ENCODE assay signal across 21 mouse cellular contexts in genomic region chr12:112654076-112654475, GRCm38 (mm10). TPM values are rescaled to one million over a fixed set of nuclear protein-coding genes. Genes with fewer than 3 reads are reported as not detected.
A peak's percentile ranks its signal among the peaks of the same experiment; 100 is the strongest.
DNase-seq lines count a peak whose midpoint lies in the region; ATAC-seq and TF ChIP-seq lines count a peak whose summit lies in the region.
"Had no signal": no experiment of that assay in that cellular context is flagged by ENCODE, and none has a peak within 500 bp of the region (broad histone marks: within the 10 kb centered on the region; RNA-seq: fewer than 3 reads in every experiment).

No protein-coding gene starts in this region.

- H3K27ac ChIP-seq in heart, embryonic 11.5 days (ENCODE audit: low read depth, low read length): peak overlapping the region; percentile 77
- peak overlapping the region; percentile 40; the same call in 1 of the 2 replicates for H3K27ac ChIP-seq in hindbrain, embryonic 12.5 days
- no peak overlapping the region for H3K27ac ChIP-seq in hindbrain, embryonic 11.5 days (ENCODE audit: low read depth, low read length)
- H3K27ac ChIP-seq in limb, embryonic 15.5 days: peak overlapping the region; percentile 14; the same call in 1 of the 2 replicates
- H3K27ac ChIP-seq in limb, embryonic 10.5 days: no peak overlapping the region
- peak overlapping the region; percentile 7; the same call in 1 of the 2 replicates for H3K27ac ChIP-seq in intestine, postnatal 0 days (ENCODE audit: low read depth, low read length)
- H3K27ac ChIP-seq: forebrain, embryonic 10.5 days; gastrocnemius, adult 2 months; layer of hippocampus, adult 2 months had no signal

- peak overlapping the region; percentile 28; the same call in 1 of the 2 replicates for H3K9ac ChIP-seq in heart, embryonic 11.5 days (ENCODE audit: low read depth, low read length)
- H3K9ac ChIP-seq in hindbrain, embryonic 12.5 days: 0 out of 2 replicates have a peak overlapping the region, but pooled peaks have one; percentile 18
- H3K9ac ChIP-seq in hindbrain, embryonic 11.5 days (ENCODE audit: low read depth, low read length): no peak overlapping the region
- no peak overlapping the region for H3K9ac ChIP-seq in limb, embryonic 15.5 days
- no peak overlapping the region for H3K9ac ChIP-seq in intestine, postnatal 0 days (ENCODE audit: low read depth, low read length)

- H3K4me1 ChIP-seq in heart, embryonic 11.5 days (ENCODE audit: control insufficient read depth, insufficient read depth, low read length): peaks cover 20% of the 10 kb centered on the region
- H3K4me1 ChIP-seq in hindbrain, embryonic 12.5 days: peaks cover 10% of the 10 kb centered on the region; the same call in 1 of the 2 replicates
- peaks cover 2% of the 10 kb centered on the region for H3K4me1 ChIP-seq in hindbrain, embryonic 11.5 days (replicated peaks; ENCODE audit: control insufficient read depth, insufficient read depth, low read length)
- H3K4me1 ChIP-seq in limb, embryonic 15.5 days: peaks cover 13% of the 10 kb centered on the region; the same call in 1 of the 2 replicates
- H3K4me1 ChIP-seq in limb, embryonic 10.5 days: no peaks in the 10 kb centered on the region
- H3K4me1 ChIP-seq in intestine, postnatal 0 days (replicated peaks; ENCODE audit: control insufficient read depth, insufficient read depth, low read length): no peaks in the 10 kb centered on the region

- 93% methylated on average over 5 of the region's 5 CpGs for WGBS in heart, embryonic 11.5 days (ENCODE audit: insufficient replicate concordance)
- WGBS in hindbrain, embryonic 12.5 days: 87% methylated on average over 5 of the region's 5 CpGs
- WGBS in hindbrain, embryonic 11.5 days: 91% methylated on average over 5 of the region's 5 CpGs
- WGBS in limb, embryonic 15.5 days: 86% methylated on average over 5 of the region's 5 CpGs
- WGBS in limb, embryonic 10.5 days: 91% methylated on average over 5 of the region's 5 CpGs
- WGBS in intestine, postnatal 0 days: 76% methylated on average over 5 of the region's 5 CpGs

- no peak for DNase-seq in heart, postnatal 25 days (ENCODE audit: low spot score)
- DNase-seq in hindbrain, embryonic 11.5 days (ENCODE audit: low spot score): no peak
- DNase-seq in limb, embryonic 10.5 days (ENCODE audit: low spot score): no peak
- no peak for DNase-seq in urinary bladder, adult 18-20 months (ENCODE audit: low spot score in 2 of 2)
- DNase-seq: adrenal gland, postnatal 36 days; cerebellum, adult 11-12 months; cerebellum, postnatal 14 days; gastrocnemius, adult 2 months; kidney, postnatal 10 days; layer of hippocampus, postnatal 36 days; liver; lung, postnatal 14 days; thymus, postnatal 25 days had no signal

- no peak for TF ChIP-seq CTCF in intestine, postnatal 0 days (IDR thresholded peaks at IDR 0.05; ENCODE audit: low read depth)

- peaks cover 53% of the 10 kb centered on the region for H3K36me3 ChIP-seq in heart, embryonic 11.5 days (ENCODE audit: control insufficient read depth, insufficient read depth, low read length)
- peaks cover 83% of the 10 kb centered on the region for H3K36me3 ChIP-seq in hindbrain, embryonic 12.5 days
- peaks cover 23% of the 10 kb centered on the region for H3K36me3 ChIP-seq in hindbrain, embryonic 11.5 days (ENCODE audit: control insufficient read depth, insufficient read depth, low read length)
- H3K36me3 ChIP-seq in limb, embryonic 15.5 days: peaks cover 100% of the 10 kb centered on the region
- peaks cover 100% of the 10 kb centered on the region for H3K36me3 ChIP-seq in limb, embryonic 10.5 days
- H3K36me3 ChIP-seq in intestine, postnatal 0 days (ENCODE audit: control insufficient read depth, insufficient read depth): peaks cover 58% of the 10 kb centered on the region

- H3K4me2 ChIP-seq in heart, embryonic 11.5 days: no peak overlapping the region
- H3K4me2 ChIP-seq in hindbrain, embryonic 12.5 days (replicated peaks): no peak overlapping the region
- no peak overlapping the region for H3K4me2 ChIP-seq in hindbrain, embryonic 11.5 days (replicated peaks; ENCODE audit: low read depth, low read length)
- no peak overlapping the region for H3K4me2 ChIP-seq in limb, embryonic 15.5 days
- no peak overlapping the region for H3K4me2 ChIP-seq in intestine, postnatal 0 days (replicated peaks; ENCODE audit: low read depth)

- no peaks in the 10 kb centered on the region for H3K9me3 ChIP-seq in heart, embryonic 11.5 days (replicated peaks; ENCODE audit: control insufficient read depth, low read length)
- no peaks in the 10 kb centered on the region for H3K9me3 ChIP-seq in hindbrain, embryonic 12.5 days (replicated peaks)
- no peaks in the 10 kb centered on the region for H3K9me3 ChIP-seq in hindbrain, embryonic 11.5 days (ENCODE audit: control insufficient read depth, low read length)
- no peaks in the 10 kb centered on the region for H3K9me3 ChIP-seq in limb, embryonic 15.5 days
- H3K9me3 ChIP-seq in limb, embryonic 10.5 days (replicated peaks): no peaks in the 10 kb centered on the region
- no peaks in the 10 kb centered on the region for H3K9me3 ChIP-seq in intestine, postnatal 0 days (ENCODE audit: control insufficient read depth)
- H3K9me3 ChIP-seq: forebrain, embryonic 10.5 days; megakaryocyte, embryonic 14.5 days had no signal

- intact Hi-C loops in heart, postnatal 25 days (cut with DNase I): no loop called here

- no peak for ATAC-seq in heart, embryonic 11.5 days (replicated peaks; ENCODE audit: insufficient number of reproducible peaks, low FRiP score, low TSS enrichment)
- ATAC-seq in hindbrain, embryonic 12.5 days (ENCODE audit: low FRiP score): no peak
- ATAC-seq in hindbrain, embryonic 11.5 days (ENCODE audit: low FRiP score): no peak
- no peak for ATAC-seq in limb, embryonic 15.5 days (ENCODE audit: insufficient number of reproducible peaks, low FRiP score, low TSS enrichment, low read depth)
- no peak for ATAC-seq in intestine, postnatal 0 days

- H3K27me3 ChIP-seq in heart, embryonic 11.5 days (ENCODE audit: control insufficient read depth, insufficient read depth, low read length): no peaks in the 10 kb centered on the region
- no peaks in the 10 kb centered on the region for H3K27me3 ChIP-seq in hindbrain, embryonic 12.5 days
- no peaks in the 10 kb centered on the region for H3K27me3 ChIP-seq in hindbrain, embryonic 11.5 days (ENCODE audit: control insufficient read depth, insufficient read depth, low read length)
- no peaks in the 10 kb centered on the region for H3K27me3 ChIP-seq in limb, embryonic 15.5 days
- no peaks in the 10 kb centered on the region for H3K27me3 ChIP-seq in limb, embryonic 10.5 days (ENCODE audit: low read depth, poor library complexity, severe bottlenecking)
- H3K27me3 ChIP-seq in intestine, postnatal 0 days (replicated peaks; ENCODE audit: control insufficient read depth, insufficient read depth, low read length): no peaks in the 10 kb centered on the region
- H3K27me3 ChIP-seq: CH12.LX; megakaryocyte, embryonic 14.5 days had no signal

- no peak overlapping the region for H3K4me3 ChIP-seq in heart, embryonic 11.5 days (ENCODE audit: low read depth, low read length)
- H3K4me3 ChIP-seq in hindbrain, embryonic 12.5 days: no peak overlapping the region
- H3K4me3 ChIP-seq in hindbrain, embryonic 11.5 days (ENCODE audit: low read depth, low read length): no peak overlapping the region
- H3K4me3 ChIP-seq in limb, embryonic 15.5 days: no peak overlapping the region
- H3K4me3 ChIP-seq in limb, embryonic 10.5 days: no peak overlapping the region
- H3K4me3 ChIP-seq in intestine, postnatal 0 days (ENCODE audit: low read depth, low read length): no peak overlapping the region
- H3K4me3 ChIP-seq: forebrain, embryonic 10.5 days; gastrocnemius, adult 2 months; layer of hippocampus, adult 2 months; megakaryocyte, embryonic 14.5 days had no signal

RNA-seq across cellular contexts. Expression of gene Siva1, which starts 9.6 kb away (rescaled TPM):
- polyA plus RNA-seq in heart, embryonic 11.5 days (2014; fragmentation: Nextera tagmentation; extraction: Ambion mirVana): 141 and 156 TPM in 2 replicates
- 10 to 100 TPM; 29.5 to 35.7 TPM for total RNA-seq in heart, postnatal 25 days (2021)
- polyA plus RNA-seq in hindbrain, embryonic 12.5 days (2016; fragmentation: Nextera tagmentation; extraction: Ambion mirVana): 100 and 124 TPM in 2 replicates
- polyA plus RNA-seq in hindbrain, embryonic 11.5 days (2014; fragmentation: Nextera tagmentation; extraction: Ambion mirVana): 178 and 182 TPM in 2 replicates
- 195 and 218 TPM in 2 replicates for polyA plus RNA-seq in limb, embryonic 15.5 days (2015; fragmentation: Nextera tagmentation; extraction: Ambion mirVana)
- polyA plus RNA-seq in limb, embryonic 10.5 days (2016; fragmentation: Nextera tagmentation; extraction: Ambion mirVana): 359 and 361 TPM in 2 replicates
- polyA plus RNA-seq in intestine, postnatal 0 days (2015; fragmentation: Nextera tagmentation; extraction: Ambion mirVana): 52.6 and 54.5 TPM in 2 replicates

RNA-seq across cellular contexts. Expression of gene Akt1, which starts 20.6 kb away (rescaled TPM):
- 94.2 and 108 TPM in 2 replicates for polyA plus RNA-seq in heart, embryonic 11.5 days (2014; fragmentation: Nextera tagmentation; extraction: Ambion mirVana)
- total RNA-seq in heart, postnatal 25 days (2021): 100 to 1,000 TPM; 206 to 215 TPM
- polyA plus RNA-seq in hindbrain, embryonic 12.5 days (2016; fragmentation: Nextera tagmentation; extraction: Ambion mirVana): 154 and 156 TPM in 2 replicates
- polyA plus RNA-seq in hindbrain, embryonic 11.5 days (2014; fragmentation: Nextera tagmentation; extraction: Ambion mirVana): 50.8 and 76.5 TPM in 2 replicates
- polyA plus RNA-seq in limb, embryonic 15.5 days (2015; fragmentation: Nextera tagmentation; extraction: Ambion mirVana): 75.1 and 86.0 TPM in 2 replicates
- polyA plus RNA-seq in limb, embryonic 10.5 days (2016; fragmentation: Nextera tagmentation; extraction: Ambion mirVana): 59.3 and 82.8 TPM in 2 replicates
- polyA plus RNA-seq in intestine, postnatal 0 days (2015; fragmentation: Nextera tagmentation; extraction: Ambion mirVana): 121 and 125 TPM in 2 replicates

RNA-seq across cellular contexts. Expression of gene Zbtb42, which starts 24.6 kb away (rescaled TPM):
- polyA plus RNA-seq in heart, embryonic 11.5 days (2014; fragmentation: Nextera tagmentation; extraction: Ambion mirVana): 2.8 and 4.2 TPM in 2 replicates
- 1 to 10 TPM; 6.4 to 6.7 TPM for total RNA-seq in heart, postnatal 25 days (2021)
- 5.8 and 7.5 TPM in 2 replicates for polyA plus RNA-seq in hindbrain, embryonic 12.5 days (2016; fragmentation: Nextera tagmentation; extraction: Ambion mirVana)
- 4.3 and 7.0 TPM in 2 replicates for polyA plus RNA-seq in hindbrain, embryonic 11.5 days (2014; fragmentation: Nextera tagmentation; extraction: Ambion mirVana)
- 3.4 and 3.7 TPM in 2 replicates for polyA plus RNA-seq in limb, embryonic 15.5 days (2015; fragmentation: Nextera tagmentation; extraction: Ambion mirVana)
- polyA plus RNA-seq in limb, embryonic 10.5 days (2016; fragmentation: Nextera tagmentation; extraction: Ambion mirVana): 1.4 and 2.7 TPM in 2 replicates
- 8.1 and 8.3 TPM in 2 replicates for polyA plus RNA-seq in intestine, postnatal 0 days (2015; fragmentation: Nextera tagmentation; extraction: Ambion mirVana)

RNA-seq across cellular contexts. Expression of gene Adssl1, which starts 34.2 kb away (rescaled TPM):
- 73.3 and 75.2 TPM in 2 replicates for polyA plus RNA-seq in heart, embryonic 11.5 days (2014; fragmentation: Nextera tagmentation; extraction: Ambion mirVana)
- total RNA-seq in heart, postnatal 25 days (2021): 100 to 1,000 TPM; 147 TPM
- 3.3 and 5.0 TPM in 2 replicates for polyA plus RNA-seq in hindbrain, embryonic 12.5 days (2016; fragmentation: Nextera tagmentation; extraction: Ambion mirVana)
- 2.1 and 2.6 TPM in 2 replicates for polyA plus RNA-seq in hindbrain, embryonic 11.5 days (2014; fragmentation: Nextera tagmentation; extraction: Ambion mirVana)
- polyA plus RNA-seq in limb, embryonic 15.5 days (2015; fragmentation: Nextera tagmentation; extraction: Ambion mirVana): 11.6 and 27.2 TPM in 2 replicates
- 1.9 and 3.0 TPM in 2 replicates for polyA plus RNA-seq in limb, embryonic 10.5 days (2016; fragmentation: Nextera tagmentation; extraction: Ambion mirVana)
- polyA plus RNA-seq in intestine, postnatal 0 days (2015; fragmentation: Nextera tagmentation; extraction: Ambion mirVana): 0.57 and 0.67 TPM in 2 replicates

Comparison
In these comparisons a context has a peak if more than half of its experiments do, and no peak if none do; other contexts are left out.
1. H3K27ac ChIP-seq: peak in heart, embryonic 11.5 days (single experiment), hindbrain, embryonic 12.5 days (single experiment), limb, embryonic 15.5 days (single experiment) and intestine, postnatal 0 days (single experiment); none in hindbrain, embryonic 11.5 days (single experiment) and limb, embryonic 10.5 days (single experiment).
2. H3K9ac ChIP-seq: peak in heart, embryonic 11.5 days (single experiment) and hindbrain, embryonic 12.5 days (single experiment); none in hindbrain, embryonic 11.5 days (single experiment), limb, embryonic 15.5 days (single experiment) and intestine, postnatal 0 days (single experiment).